Mouse (Mus musculus) heart, postnatal 0 days (tissue): ENCODE data around the gene Plekhj1.

Experiments used
- CTCF ChIP-seq: IDR thresholded peaks from 2 replicates; pipeline ENCODE4 v1.5.1; 2016; ENCODE audit warnings: antibody characterized with exemption, control low read depth, low read depth
- EP300 ChIP-seq: IDR thresholded peaks from 2 replicates; pipeline ENCODE4 v1.6.1; 2016; ENCODE audit warnings: antibody characterized with exemption, low read depth

GRCm38 (mm10) chr10:80763502-80763901, 34.9 kb downstream of the Plekhj1 start:
- TF ChIP-seq CTCF: no peak
- TF ChIP-seq EP300: no peak
